Mouse (Mus musculus): ENCODE measurements around the gene Cep104.

DNA sequence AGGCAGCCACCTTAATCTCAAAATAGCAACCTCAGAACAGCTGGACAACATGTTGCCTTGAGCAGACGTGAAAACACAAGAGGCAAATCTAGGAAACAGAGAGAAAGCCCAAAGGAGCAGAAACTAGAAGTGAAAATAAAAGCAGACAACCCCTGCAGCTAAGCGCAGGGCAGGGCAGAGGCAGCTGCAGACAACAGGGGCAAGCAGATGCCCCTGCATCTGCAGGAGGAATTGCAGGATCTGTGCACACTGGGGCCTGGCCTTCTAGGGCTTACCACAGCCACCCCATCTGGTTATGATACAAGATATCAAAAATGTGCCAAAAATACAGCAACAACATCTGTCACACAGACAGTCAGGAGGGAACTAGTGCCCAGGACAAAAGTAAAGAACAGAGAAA, 7.4 kb upstream of the Cep104 start:
- no peak for TF ChIP-seq POLR2A (IDR thresholded peaks at IDR 0.05; ENCODE audit: borderline replicate concordance, extremely low read depth, insufficient read depth, insufficient read length, poor library complexity, severe bottlenecking)
- TF ChIP-seq CTCF (IDR thresholded peaks at IDR 0.05; ENCODE audit: borderline replicate concordance, extremely low read depth, insufficient read depth, insufficient read length) = no peak

Data from brain, embryonic 14.5 days (tissue).